In genomic region chr4:12538694-12539121, GRCm38 (mm10) we compare ENCODE assay signal across 7 mouse cellular contexts.
A peak's percentile ranks its signal among the peaks of the same experiment; 100 is the strongest.
DNase-seq lines count a peak whose midpoint lies in the region; ATAC-seq and TF ChIP-seq lines count a peak whose summit lies in the region.

No protein-coding gene starts in this region.

- peak overlapping the region; percentile 76 for H3K27ac ChIP-seq in forebrain, postnatal 0 days (ENCODE audit: low read depth, low read length)
- H3K27ac ChIP-seq in hindbrain, embryonic 16.5 days (ENCODE audit: low read depth, low read length), result peak overlapping the region; percentile 53
- H3K27ac ChIP-seq in midbrain, embryonic 11.5 days (ENCODE audit: low read depth, low read length), result peak overlapping the region; percentile 40

- in situ Hi-C loops in Patski (cut with MboI; ENCODE audit: low pct_unique_long_range_greater_than_20kb), result loop anchor here (25.0 kb wide), 1 partner anchor 1249 kb away; no protein-coding TSS in a partner anchor

- POLR2A ChIA-PET in Patski (lab: Charles Lee), result no interaction called here

- no peak for ATAC-seq in Patski
- peak; percentile 85 for ATAC-seq in forebrain, postnatal 0 days
- ATAC-seq in hindbrain, embryonic 16.5 days, result peak; percentile 93
- peak; percentile 83 for ATAC-seq in midbrain, embryonic 11.5 days (ENCODE audit: low FRiP score)

- DNase-seq in Patski (ENCODE audit: low read depth, low spot score), result no peak
- peak; percentile 50 to 51 for DNase-seq in cerebellum, adult 18-20 months
- peak; percentile 90 for DNase-seq in forebrain, postnatal 0 days
- DNase-seq in left cerebral cortex, adult 18-20 months (ENCODE audit: low spot score in 2 of 2), result peak; percentile 59 to 62
- DNase-seq in midbrain, embryonic 11.5 days (ENCODE audit: low spot score, missing footprints), result peak; percentile 96
- peak; percentile 48 for DNase-seq in telencephalon, adult 2 months (ENCODE audit: low read depth, low spot score)

- CTCF ChIA-PET in Patski (lab: Charles Lee), result interaction anchor here (1.9 kb wide), 1 partner anchor 8 kb away, joined by 5 read pairs; no protein-coding TSS in a partner anchor

- H3K27me3 ChIP-seq in Patski, result peaks cover 10% of the 10 kb centered on the region
- no peaks in the 10 kb centered on the region for H3K27me3 ChIP-seq in forebrain, postnatal 0 days (ENCODE audit: insufficient read depth, low read length)
- no peaks in the 10 kb centered on the region for H3K27me3 ChIP-seq in hindbrain, embryonic 16.5 days (replicated peaks; ENCODE audit: control insufficient read depth, insufficient read depth, low read length)
- no peaks in the 10 kb centered on the region for H3K27me3 ChIP-seq in midbrain, embryonic 11.5 days (ENCODE audit: control insufficient read depth, insufficient read depth, low read length)

- WGBS in forebrain, postnatal 0 days, result 0% methylated on average over 4 of the region's 4 CpGs
- WGBS in hindbrain, embryonic 16.5 days, result 2% methylated on average over 4 of the region's 4 CpGs
- 8% methylated on average over 4 of the region's 4 CpGs for WGBS in midbrain, embryonic 11.5 days

- H3K9ac ChIP-seq in forebrain, postnatal 0 days, result peak overlapping the region; percentile 47
- H3K9ac ChIP-seq in hindbrain, embryonic 16.5 days (ENCODE audit: low read depth, low read length), result peak overlapping the region; percentile 31; the same call in 1 of the 2 replicates
- peak overlapping the region; percentile 40; the same call in 1 of the 2 replicates for H3K9ac ChIP-seq in midbrain, embryonic 11.5 days (ENCODE audit: low read length)

- H3K36me3 ChIP-seq in forebrain, postnatal 0 days (ENCODE audit: insufficient read depth), result no peaks in the 10 kb centered on the region
- H3K36me3 ChIP-seq in hindbrain, embryonic 16.5 days (ENCODE audit: control insufficient read depth, insufficient read depth, low read length), result no peaks in the 10 kb centered on the region
- no peaks in the 10 kb centered on the region for H3K36me3 ChIP-seq in midbrain, embryonic 11.5 days (ENCODE audit: control insufficient read depth, insufficient read depth, low read length)

- peak overlapping the region; percentile 21 for H3K4me3 ChIP-seq in forebrain, postnatal 0 days (ENCODE audit: low read depth, low read length)
- no peak overlapping the region for H3K4me3 ChIP-seq in hindbrain, embryonic 16.5 days (ENCODE audit: low read length)
- H3K4me3 ChIP-seq in midbrain, embryonic 11.5 days (ENCODE audit: low read depth, low read length), result no peak overlapping the region

- peak; percentile 55 for TF ChIP-seq CTCF in Patski (IDR thresholded peaks at IDR 0.05)
- peak; percentile 83 for TF ChIP-seq CTCF in forebrain, postnatal 0 days (IDR thresholded peaks at IDR 0.05; ENCODE audit: low read depth)

- peak overlapping the region; percentile 47 for H3K4me2 ChIP-seq in forebrain, postnatal 0 days (ENCODE audit: low read depth)
- H3K4me2 ChIP-seq in hindbrain, embryonic 16.5 days (ENCODE audit: low read length), result peak overlapping the region; percentile 52
- peak overlapping the region; percentile 31 for H3K4me2 ChIP-seq in midbrain, embryonic 11.5 days

- no peaks in the 10 kb centered on the region for H3K9me3 ChIP-seq in forebrain, postnatal 0 days (ENCODE audit: low read length)
- H3K9me3 ChIP-seq in hindbrain, embryonic 16.5 days (ENCODE audit: control insufficient read depth, low read length), result no peaks in the 10 kb centered on the region
- no peaks in the 10 kb centered on the region for H3K9me3 ChIP-seq in midbrain, embryonic 11.5 days (ENCODE audit: control insufficient read depth, low read length)

- H3K4me1 ChIP-seq in forebrain, postnatal 0 days (ENCODE audit: insufficient read depth), result peaks cover 14% of the 10 kb centered on the region
- 0 out of 2 replicates have a peak, but pooled peaks cover 2% of the 10 kb centered on the region for H3K4me1 ChIP-seq in hindbrain, embryonic 16.5 days (ENCODE audit: control insufficient read depth, insufficient read depth, low read depth, low read length)
- peaks cover 25% of the 10 kb centered on the region for H3K4me1 ChIP-seq in midbrain, embryonic 11.5 days (ENCODE audit: control insufficient read depth, insufficient read depth, low read length)
